Mouse (Mus musculus): ENCODE results near the gene Gck.

Gene Gck

GRCm38 (mm10) chr11:5870069-5870468 lies 79.8 kb downstream of the Gck start:
- no peak for DNase-seq

GRCm38 (mm10) chr11:5869331-5869730 lies 80.5 kb downstream of the Gck start:
- no peak for DNase-seq

- DNase-seq = no peak
Measured at GRCm38 (mm10) chr11:5868324-5868723, 81.6 kb downstream of the Gck start.

DNA sequence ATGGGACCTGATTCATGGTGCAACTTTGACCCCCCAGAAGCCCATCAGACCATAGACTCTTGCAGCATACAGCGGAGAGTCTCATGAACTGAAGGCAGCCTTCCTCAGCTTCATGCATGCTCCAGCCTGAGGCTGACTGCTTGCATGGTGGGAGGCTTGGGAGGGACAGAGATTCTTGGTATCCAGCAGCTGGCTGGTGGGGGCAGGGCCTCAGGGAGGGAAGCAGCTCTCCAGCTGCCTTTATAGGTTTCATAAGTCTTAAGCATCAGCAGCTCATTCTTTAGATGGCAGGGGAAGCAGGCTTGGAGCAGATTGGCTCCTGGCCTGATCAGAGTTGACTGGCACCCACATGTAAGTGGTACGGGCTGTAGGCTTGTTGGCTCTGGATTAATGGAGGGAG lies 82.7 kb downstream of the Gck start:
- DNase-seq = no peak

DNA sequence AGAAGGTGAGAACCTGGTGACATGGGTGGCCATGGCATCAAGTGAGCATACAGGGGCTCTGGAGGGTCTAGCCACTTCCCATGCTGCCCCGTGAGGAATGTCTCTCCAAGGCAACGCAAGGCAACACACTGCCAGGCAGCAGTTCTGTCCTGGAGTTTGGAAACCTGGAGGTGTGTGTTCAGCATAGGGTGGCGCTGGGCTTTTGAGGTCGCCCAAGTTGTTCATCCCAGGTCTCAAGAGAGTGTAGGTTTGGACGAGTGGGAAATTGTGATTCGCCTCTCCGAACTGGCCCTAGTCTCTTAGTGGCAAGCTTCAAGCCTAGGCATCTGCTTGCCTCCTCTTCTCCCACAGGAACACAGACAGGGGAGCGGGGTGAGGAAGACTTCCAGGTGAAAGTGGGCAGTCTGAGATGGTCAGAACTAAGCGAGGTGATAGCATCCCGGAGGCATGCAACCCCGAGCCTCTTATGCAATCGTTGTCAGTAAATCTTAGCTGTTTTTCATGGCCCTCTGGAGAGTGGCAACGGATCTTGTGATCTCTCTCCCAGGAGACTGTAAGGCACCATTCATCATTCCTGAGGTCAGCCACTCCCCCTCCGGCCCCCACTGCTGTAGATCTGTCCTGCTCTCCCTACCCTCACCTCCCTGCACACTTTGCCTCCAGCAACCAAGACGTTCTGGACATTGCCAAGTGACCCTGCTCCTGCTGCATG lies 87.3 kb downstream of the Gck start:
- no peak for DNase-seq

DNA sequence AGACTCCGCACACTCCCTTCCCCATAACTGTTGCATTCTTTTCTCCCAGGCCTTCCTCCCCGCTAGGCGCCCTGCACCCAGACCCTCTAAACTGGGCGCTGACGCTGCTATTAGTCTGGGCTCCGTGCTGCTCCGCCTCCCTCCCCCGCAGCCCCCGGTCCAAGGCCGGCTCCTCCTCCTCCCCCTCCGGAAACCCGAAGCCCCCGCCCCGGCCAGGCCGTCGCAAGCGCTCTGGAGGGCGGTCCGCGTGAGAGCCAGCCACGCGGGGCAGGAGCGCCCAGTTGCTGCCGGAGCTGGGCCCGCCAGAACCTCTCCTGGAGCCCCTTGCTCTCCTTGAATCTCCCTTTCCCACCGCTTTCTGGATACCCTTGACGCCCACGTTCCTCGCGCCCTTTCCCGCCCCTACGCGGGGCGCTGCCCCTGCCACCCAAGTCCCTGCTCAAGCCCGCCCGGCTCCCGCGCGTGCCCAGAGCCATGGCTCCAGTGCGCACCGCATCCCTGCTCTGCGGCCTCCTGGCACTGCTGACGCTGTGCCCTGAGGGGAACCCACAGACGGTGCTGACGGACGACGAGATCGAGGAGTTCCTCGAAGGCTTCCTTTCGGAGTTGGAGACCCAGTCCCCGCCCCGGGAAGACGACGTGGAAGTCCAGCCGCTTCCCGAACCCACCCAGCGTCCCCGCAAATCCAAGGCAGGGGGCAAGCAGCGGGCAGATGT lies 88.0 kb downstream of the Gck start, which contains the start of gene Aebp1:
Aebp1 (plus strand) TSS at position 270 of the 716 bp plus-strand sequence.
- peak; percentile 13 to 38 for DNase-seq

DNA sequence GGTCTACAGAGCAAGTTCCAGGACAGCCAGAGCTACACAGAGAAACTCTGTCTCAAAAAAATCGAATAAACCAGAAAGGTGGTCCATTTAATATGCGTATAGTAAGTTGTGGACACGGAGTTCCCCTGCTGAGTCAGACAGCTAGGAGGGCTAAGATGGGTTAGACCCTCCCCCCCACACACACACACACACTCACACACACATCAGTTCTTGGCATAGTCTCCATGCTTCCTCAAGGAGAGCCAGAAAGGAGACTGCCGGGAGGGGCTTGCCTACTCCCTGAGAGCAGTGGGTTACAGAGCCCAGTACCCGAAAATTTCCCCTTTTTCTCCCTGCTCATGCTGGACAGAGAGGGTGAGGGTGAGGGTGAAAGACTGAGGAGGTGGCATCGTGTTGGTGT lies 89.2 kb downstream of the Gck start:
- DNase-seq = no peak

DNA sequence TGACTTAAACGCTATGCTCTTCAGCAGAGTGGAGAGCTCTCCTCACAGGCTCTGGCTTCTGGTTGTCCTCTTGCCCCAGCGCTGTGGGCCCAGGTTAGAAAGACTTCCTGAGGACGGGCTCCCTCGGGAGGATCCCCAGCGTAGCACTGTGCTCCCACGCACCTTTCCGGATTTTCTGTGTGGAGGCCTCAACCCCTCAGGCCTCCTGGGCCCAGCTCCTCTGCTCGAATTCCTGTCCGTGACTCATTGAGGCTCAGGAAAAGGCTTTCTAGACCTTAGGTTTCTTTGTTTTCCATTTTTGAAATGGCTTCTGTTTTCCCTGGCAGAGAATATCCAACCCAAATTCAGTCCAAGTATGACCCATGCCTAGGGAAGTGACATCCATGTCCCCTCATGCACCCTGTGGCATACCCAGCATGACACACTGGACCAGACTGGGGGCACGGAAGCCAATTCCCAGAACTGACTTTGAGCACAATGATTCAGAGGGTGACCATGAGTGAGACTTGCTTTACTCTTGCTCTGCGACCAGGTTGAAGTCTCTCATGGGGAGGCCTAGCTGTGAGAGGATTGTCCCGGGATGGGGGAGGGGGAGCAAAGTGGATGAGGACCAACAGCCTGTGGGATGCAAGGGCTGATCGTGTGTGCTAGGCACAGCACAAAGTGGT lies 89.9 kb downstream of the Gck start:
- DNase-seq = no peak

DNA sequence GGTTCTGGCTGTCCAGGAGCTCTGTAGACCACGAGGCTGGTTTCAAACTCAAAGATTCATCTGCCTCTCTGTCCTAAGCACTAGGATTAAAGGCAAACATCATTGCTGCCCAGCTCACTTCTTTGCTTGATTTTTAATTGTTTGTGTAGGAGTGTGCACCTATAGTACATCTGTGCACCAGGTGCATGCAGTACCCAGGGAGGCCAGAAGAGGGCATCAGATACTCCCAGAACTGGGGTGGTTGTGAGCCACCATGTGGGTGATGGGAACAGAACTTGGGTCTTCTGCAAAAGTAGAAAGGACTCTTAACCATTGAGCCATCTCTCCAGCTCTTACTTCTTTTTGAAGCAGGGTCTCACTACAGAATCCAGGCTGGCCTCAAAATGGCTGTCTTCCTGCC lies 91.2 kb downstream of the Gck start:
- DNase-seq = no peak

DNA sequence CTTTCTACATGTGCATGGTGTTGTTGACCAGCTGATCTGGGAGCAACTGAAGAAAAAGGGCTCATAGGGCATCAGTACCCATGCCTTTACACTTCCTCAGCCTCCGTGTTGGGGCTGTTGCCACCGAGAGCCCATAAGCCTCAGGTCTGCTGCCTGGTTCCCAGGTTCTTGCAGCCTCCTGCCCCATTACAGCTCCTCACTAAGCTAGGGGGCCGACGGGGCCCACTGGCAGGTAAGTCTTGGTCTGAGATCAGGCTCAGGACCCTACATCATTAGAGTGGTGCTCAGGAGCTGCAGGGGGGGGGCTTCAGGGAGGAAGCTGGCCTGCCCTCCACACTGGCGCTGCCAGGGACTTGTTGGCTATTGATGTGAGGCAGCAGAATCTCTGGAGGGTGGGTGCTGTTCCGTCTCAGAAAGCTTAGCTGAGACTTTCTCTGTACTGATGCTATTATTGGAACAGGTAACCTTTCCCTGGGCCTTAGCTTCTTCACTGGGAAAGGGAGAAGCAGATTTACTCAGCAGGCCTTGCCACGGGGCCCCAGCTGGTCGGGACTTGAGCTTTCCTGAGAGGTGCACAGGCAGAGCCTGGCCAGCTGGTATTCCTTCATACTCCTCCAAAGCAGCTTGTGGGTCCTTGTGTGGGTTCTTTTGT lies 93.3 kb downstream of the Gck start:
- DNase-seq = no peak

DNA sequence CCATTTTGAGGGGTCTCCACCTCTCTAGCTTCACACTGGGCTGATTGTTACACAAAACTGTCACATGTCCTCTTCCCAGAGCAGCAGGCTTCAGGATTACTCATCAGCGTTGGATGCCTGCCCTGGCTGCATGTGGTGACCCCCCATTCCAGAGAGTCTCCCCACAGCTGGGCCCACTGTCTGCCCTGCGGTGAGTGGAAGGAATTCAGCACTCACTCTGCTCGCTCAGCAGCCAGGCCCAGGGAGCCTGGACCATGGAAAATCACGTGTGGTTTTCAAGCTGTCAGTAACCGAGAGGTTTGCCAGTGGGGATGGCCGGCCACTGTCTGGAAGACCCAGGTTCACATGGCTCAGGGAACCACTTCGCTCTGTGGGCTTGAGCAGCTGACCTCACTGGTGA lies 94.0 kb downstream of the Gck start:
- no peak for DNase-seq

- no peak for DNase-seq
Measured at GRCm38 (mm10) chr11:5855481-5855880, 94.4 kb downstream of the Gck start.

- no peak for DNase-seq
Measured at GRCm38 (mm10) chr11:5852314-5852713, 97.6 kb downstream of the Gck start.

DNA sequence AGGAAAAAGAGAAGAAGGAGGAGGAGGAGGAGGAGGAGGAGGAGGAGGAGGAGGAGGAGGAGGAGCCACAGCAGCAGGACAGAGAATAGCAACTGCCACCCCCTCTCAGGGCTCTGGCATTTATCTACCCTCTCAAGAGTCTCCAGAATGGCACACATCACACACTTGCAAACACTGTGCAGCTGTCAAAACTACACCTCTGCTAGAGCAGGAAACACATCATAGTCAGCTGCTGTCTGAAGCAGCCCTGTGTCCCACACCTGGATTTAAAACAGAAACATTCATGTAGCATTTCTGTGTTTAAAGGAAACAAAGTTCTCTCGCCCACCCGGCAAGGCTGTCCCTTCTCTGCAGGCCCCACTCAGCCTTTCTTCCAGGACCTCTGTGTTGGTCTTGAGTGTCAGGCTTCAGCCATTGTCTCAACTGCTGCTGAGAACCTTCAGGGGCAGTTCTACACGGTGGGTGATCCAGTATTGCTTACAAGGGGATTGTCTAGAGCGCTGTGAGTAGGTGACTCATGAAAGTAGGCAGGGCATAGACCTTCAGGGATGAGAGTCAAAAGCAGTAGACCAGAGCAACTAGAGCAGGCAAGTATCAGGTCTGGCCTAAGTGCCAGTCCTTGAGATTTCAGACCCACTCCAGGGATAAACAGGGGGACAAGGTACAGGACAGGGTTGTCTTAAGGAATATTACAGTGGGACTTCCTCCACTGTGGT lies 98.7 kb downstream of the Gck start:
- DNase-seq = peak; percentile 37 to 66

All from thymus, postnatal 36 days (tissue).